Mouse (Mus musculus): ENCODE results near the gene Dapk2.

Dapk2 gene

GRCm38 (mm10) chr9:66157958-66158830 is at the start of gene Dapk2:
Gene Dapk2 (plus strand): TSS chr9:66158223.
- DNase-seq (ENCODE audit: low spot score in 2 of 2), result peak; percentile 27 to 35

DNA sequence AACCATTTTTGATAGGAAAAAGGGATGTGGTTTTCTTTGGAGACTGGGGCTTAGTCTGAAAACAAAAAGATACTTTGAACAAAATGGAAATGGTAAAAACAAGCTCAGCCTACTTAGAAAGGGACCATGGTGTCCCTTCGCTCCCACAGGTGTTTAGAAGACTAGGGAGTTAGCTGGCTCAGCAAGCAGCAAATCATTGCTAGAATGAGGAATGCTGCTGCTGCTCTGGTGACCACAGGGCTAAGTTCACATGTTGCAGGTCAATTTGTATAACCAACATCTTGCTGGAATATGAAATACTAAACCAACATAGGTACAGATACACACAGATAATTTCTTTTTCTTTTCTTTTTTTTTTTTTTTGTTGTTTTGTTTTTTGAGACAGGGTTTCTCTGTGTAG is 48.4 kb upstream of the Dapk2 start:
- DNase-seq (ENCODE audit: low spot score in 2 of 2), result no peak

DNA sequence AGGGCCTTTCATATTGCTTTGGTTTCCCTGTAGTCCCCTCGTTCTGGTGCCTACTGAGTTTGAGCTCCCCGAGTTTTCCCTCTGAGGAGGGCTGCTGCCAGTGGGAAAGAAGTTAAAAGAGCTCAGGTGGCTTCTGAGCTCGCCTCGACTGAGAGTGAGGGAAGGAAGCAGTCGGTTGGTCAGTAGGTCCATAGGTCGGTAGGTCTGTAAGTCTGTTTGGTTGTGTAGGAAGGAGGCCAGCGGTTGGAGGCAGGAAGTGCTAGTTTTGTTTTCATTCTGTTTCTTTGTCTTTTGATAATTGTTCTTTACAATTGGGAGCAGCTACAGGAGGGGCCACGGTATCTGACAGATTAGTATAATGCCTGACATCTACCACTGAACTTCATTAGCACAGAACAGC is 47.9 kb upstream of the Dapk2 start:
- DNase-seq (ENCODE audit: low spot score in 2 of 2), result no peak

GRCm38 (mm10) chr9:66110611-66111379 is 47.2 kb upstream of the Dapk2 start:
- no peak for DNase-seq (ENCODE audit: low spot score in 2 of 2)

DNA sequence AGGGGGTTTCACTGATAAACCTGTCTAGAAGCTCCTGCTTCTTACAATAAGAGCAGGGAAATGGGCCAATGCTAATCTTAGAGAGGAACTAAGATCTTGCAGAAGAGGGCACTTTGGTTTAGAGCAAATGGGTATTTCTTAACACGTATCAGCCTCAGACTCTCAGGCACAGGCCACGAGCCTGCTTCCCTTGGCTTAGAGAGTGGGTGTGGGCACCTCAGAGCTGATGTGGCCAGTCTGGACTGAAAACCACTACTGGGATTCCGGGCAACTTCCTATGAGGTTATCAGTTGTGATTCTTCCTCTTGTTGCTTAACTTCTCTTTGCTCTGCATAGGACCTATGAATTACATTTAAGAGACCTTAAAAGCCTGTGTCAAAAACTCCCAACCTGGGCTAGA is 43.7 kb upstream of the Dapk2 start:
- no peak for DNase-seq (ENCODE audit: low spot score in 2 of 2)

DNA sequence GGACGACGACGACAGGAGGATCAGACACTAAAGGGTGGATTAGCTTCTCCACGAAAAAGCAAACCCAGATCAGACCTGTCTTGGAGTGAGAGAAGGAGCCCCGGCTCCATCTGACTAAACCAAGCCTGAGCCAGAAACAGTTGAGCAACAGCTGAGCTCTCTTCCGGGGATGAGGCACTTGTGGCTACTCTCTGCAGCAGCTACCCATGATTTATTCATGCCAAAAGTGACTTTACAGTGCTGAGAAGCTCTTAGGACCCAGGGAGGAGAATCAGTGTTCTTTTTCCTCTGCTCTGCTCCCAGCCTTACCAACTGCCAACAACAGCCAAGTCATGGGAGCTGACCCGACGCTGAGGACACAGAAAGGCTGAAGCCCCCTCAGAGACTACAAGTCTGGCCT is 41.1 kb upstream of the Dapk2 start:
- no peak for DNase-seq (ENCODE audit: low spot score in 2 of 2)

- DNase-seq (ENCODE audit: low spot score in 2 of 2), result no peak
Measured at GRCm38 (mm10) chr9:66119498-66119897, 38.5 kb upstream of the Dapk2 start.

DNA sequence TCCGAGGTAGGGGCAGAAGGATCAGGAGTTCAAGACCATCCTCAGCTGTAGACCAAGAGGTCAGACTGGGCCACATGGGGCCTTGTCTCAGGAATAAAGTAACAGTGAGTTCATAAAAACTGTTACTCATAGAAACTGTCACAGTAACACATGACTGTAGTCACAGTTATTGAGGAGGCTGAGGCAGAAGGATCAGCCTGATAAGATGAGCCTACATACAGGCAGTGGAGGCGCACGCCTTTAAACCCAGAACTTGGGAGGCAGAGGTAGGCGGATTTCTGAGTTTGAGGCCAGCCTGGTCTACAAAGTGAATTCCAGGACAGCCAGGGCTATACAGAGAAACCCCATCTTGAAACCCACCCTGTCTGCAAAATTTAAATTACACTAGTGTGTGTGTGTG is 37.9 kb upstream of the Dapk2 start:
- no peak for DNase-seq (ENCODE audit: low spot score in 2 of 2)

- DNase-seq (ENCODE audit: low spot score in 2 of 2), result no peak
Measured at GRCm38 (mm10) chr9:66120945-66121344, 37.1 kb upstream of the Dapk2 start.

DNA sequence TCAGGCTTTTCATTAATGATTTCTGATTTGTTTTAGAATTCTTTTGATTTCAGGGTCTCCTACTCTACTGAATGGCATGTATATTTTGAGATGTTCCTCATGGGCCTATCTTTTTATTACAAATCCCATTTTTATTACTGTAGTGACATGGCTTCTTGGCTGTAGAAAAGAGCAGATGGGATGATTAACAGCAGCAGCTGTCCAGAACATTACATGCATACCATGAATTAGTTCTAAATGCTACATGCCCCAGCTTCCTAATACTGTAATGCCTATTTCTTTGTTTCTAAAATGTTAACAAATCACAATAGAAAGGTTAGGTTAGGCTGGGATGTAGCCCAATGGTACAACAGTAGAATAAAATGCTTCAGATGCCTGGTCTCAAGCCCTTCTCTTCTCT is 36.6 kb upstream of the Dapk2 start:
- no peak for DNase-seq (ENCODE audit: low spot score in 2 of 2)

DNA sequence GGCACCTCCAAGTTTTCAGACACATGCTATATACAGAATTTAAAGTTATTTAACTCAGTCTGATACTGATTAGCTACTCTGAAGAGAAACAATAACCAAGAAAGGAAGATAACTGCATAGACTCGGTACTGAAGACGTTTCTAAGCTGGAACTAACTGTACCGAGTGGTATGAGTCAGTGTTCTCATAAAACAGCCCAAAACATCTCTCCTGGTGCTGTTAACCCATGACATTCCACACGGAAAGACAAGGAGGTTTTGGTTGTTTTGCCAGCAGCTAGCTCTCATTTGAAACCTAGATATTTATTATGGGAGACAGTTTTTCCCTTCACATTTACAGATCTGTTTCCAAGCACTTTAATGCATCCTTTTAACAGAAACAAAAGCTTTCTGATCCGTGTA is 34.4 kb upstream of the Dapk2 start:
- DNase-seq (ENCODE audit: low spot score in 2 of 2), result no peak

GRCm38 (mm10) chr9:66124111-66124531 is 33.9 kb upstream of the Dapk2 start:
- DNase-seq (ENCODE audit: low spot score in 2 of 2), result no peak

- DNase-seq (ENCODE audit: low spot score in 2 of 2), result peak; percentile 93 to 94
Measured at GRCm38 (mm10) chr9:66124681-66125542, 33.1 kb upstream of the Dapk2 start.

- DNase-seq (ENCODE audit: low spot score in 2 of 2), result no peak
Measured at GRCm38 (mm10) chr9:66125543-66126455, 32.2 kb upstream of the Dapk2 start.

- peak; percentile 96 to 97 for DNase-seq (ENCODE audit: low spot score in 2 of 2)
Measured at GRCm38 (mm10) chr9:66126456-66127192, 31.4 kb upstream of the Dapk2 start, which contains the start of the genes Snx1 and Ciao2a. Gene Snx1 (minus strand): TSS chr9:66126587. Gene Ciao2a (plus strand): TSS chr9:66126611.

DNA sequence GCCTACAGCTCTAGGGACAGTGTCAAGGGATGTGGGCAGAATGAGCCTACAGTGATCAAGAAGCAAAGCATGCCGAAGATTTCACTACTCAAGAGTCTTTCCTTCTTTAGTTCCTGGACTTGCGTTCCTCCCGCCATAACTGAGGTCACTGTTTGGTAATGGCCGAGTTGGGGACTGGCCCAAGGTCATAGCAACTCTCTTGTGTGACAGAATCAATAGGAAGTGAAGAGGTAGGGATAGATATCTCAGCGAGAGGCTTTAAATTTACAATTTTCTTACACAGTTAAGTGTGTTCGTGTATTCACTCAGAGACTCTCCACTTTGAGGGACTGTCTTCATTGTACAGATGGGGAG is 30.9 kb upstream of the Dapk2 start:
- DNase-seq (ENCODE audit: low spot score in 2 of 2), result no peak

DNA sequence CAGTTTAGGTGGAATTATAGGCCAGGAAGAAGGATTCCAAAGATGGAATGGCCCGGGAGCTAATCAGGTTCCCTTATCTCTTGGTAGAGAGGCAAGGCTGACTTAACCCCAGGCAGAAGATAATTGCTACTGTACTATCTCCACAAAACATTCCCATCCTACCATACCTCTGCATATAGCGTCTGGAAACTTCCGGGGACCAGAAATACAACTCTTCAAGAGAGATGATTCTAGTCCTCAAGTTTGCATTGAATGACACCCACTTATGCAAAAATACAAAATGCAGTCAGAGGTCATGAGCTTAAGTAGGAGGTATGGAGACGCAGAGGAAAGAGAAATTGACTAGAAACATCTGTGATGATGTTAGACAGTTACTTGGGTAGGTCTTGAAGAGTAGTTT is 30.1 kb upstream of the Dapk2 start:
- DNase-seq (ENCODE audit: low spot score in 2 of 2), result no peak

- DNase-seq (ENCODE audit: low spot score in 2 of 2), result no peak
Measured at GRCm38 (mm10) chr9:66131466-66131865, 26.6 kb upstream of the Dapk2 start.

DNA sequence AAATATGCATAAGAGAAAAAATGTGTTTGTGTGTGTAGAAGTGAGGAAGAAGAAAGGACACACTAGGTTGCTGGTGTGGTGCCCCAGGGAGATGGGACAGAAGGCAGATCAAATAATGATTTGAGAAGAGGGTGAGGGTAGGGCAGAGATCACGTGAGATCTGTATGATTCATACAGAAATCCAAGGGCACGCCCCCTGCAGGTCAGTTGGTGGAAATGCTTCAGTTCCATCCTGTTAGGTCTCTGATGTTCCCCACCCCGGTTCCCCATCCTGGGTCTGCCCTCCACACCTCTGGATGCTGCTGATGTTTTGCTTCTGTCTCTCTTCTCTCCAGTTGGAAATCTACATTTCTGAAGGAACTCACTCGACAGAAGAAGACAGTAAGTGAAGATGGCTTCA is 22.1 kb upstream of the Dapk2 start:
- DNase-seq (ENCODE audit: low spot score in 2 of 2), result no peak

DNA sequence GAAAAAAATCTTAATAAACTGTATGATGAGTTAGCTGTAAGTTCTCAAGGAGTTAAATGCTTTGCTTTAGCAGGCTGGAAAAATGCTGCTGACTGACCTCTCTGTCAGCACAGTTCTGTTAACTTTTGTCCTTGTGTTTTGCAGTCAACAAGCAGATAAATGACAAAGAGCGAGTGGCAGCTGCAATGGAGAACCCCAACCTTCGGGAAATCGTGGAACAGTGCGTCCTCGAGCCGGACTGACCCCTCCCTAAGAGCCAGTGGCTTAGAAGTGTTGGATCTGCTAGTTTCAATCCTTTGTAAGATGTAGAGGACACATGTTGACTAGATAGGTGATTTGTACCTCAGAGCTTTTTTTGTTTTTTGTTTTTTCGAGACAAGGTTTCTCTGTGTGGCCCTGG is 19.8 kb upstream of the Dapk2 start:
- DNase-seq (ENCODE audit: low spot score in 2 of 2), result no peak
